Mouse (Mus musculus) kidney, postnatal 4 days (tissue): ENCODE measurements around the gene Slc39a10.

Experiments used
- DNase-seq, 2 experiments: peaks; one replicate each; pipeline ENCODE4 v3.0.0; 2021; ENCODE audit warnings: mixed read lengths in 2 of 2

The Slc39a10 gene

GRCm38 (mm10) chr1:46892752-46893151 is at the start of gene Slc39a10:
Gene Slc39a10, minus strand, starts transcription at chr1:46892852.
- DNase-seq, result no peak

GRCm38 (mm10) chr1:46939295-46939694 is 46.6 kb upstream of the Slc39a10 start:
- no peak for DNase-seq

GRCm38 (mm10) chr1:46937641-46938040 is 45.0 kb upstream of the Slc39a10 start:
- no peak for DNase-seq

- DNase-seq, result no peak
Measured at GRCm38 (mm10) chr1:46927104-46927503, 34.5 kb upstream of the Slc39a10 start.

GRCm38 (mm10) chr1:46926239-46926638 is 33.6 kb upstream of the Slc39a10 start:
- DNase-seq, result no peak

GRCm38 (mm10) chr1:46924992-46925391 is 32.3 kb upstream of the Slc39a10 start:
- DNase-seq, result no peak

- no peak for DNase-seq
Measured at GRCm38 (mm10) chr1:46922904-46923303, 30.3 kb upstream of the Slc39a10 start.

GRCm38 (mm10) chr1:46921630-46922029 is 29.0 kb upstream of the Slc39a10 start:
- no peak for DNase-seq

GRCm38 (mm10) chr1:46916237-46916636 is 23.6 kb upstream of the Slc39a10 start:
- DNase-seq, result no peak

- DNase-seq, result no peak
Measured at GRCm38 (mm10) chr1:46914349-46914748, 21.7 kb upstream of the Slc39a10 start.

GRCm38 (mm10) chr1:46912506-46913156 is 20.0 kb upstream of the Slc39a10 start:
- no peak for DNase-seq

- no peak for DNase-seq
Measured at GRCm38 (mm10) chr1:46910154-46910553, 17.5 kb upstream of the Slc39a10 start.

- no peak for DNase-seq
Measured at GRCm38 (mm10) chr1:46905706-46906105, 13.1 kb upstream of the Slc39a10 start.

- DNase-seq, result no peak
Measured at GRCm38 (mm10) chr1:46902102-46902683, 9.5 kb upstream of the Slc39a10 start.

GRCm38 (mm10) chr1:46894281-46894842 is 1.7 kb upstream of the Slc39a10 start:
- no peak for DNase-seq

GRCm38 (mm10) chr1:46888726-46889125 is 3.9 kb downstream of the Slc39a10 start:
- no peak for DNase-seq

- DNase-seq, result no peak
Measured at GRCm38 (mm10) chr1:46888324-46888723, 4.3 kb downstream of the Slc39a10 start.

GRCm38 (mm10) chr1:46887908-46888307 is 4.7 kb downstream of the Slc39a10 start:
- no peak for DNase-seq

- DNase-seq, result peak in 1 of 2 experiments; percentile 7
Measured at GRCm38 (mm10) chr1:46886091-46886490, 6.6 kb downstream of the Slc39a10 start.

GRCm38 (mm10) chr1:46885231-46885630 is 7.4 kb downstream of the Slc39a10 start:
- DNase-seq, result no peak

- DNase-seq, result no peak
Measured at GRCm38 (mm10) chr1:46879951-46880350, 12.7 kb downstream of the Slc39a10 start.

GRCm38 (mm10) chr1:46873770-46874169 is 18.9 kb downstream of the Slc39a10 start:
- no peak for DNase-seq

- no peak for DNase-seq
Measured at GRCm38 (mm10) chr1:46869788-46870187, 22.9 kb downstream of the Slc39a10 start.

GRCm38 (mm10) chr1:46864175-46864885 is 28.3 kb downstream of the Slc39a10 start:
- peak; percentile 56 to 73 for DNase-seq
